Mouse (Mus musculus) leukemia stem cell, adult 10-12 weeks (primary cell): ENCODE measurements around the gene Gm13306. TPM values are rescaled to one million over a fixed set of nuclear protein-coding genes. Genes with fewer than 3 reads are reported as not detected.

Experiments
- polyA plus RNA-seq: library from polyadenylated mRNA; stranded (reverse); fragments of >175 nt; gene quantifications from 2 replicates; pipeline ENCODE4 v1.2.3, GENCODE M21; 2012; ENCODE audit warnings: low replicate concordance

Gene Gm13306
- polyA plus RNA-seq: not detected in 2 replicates

DNA sequence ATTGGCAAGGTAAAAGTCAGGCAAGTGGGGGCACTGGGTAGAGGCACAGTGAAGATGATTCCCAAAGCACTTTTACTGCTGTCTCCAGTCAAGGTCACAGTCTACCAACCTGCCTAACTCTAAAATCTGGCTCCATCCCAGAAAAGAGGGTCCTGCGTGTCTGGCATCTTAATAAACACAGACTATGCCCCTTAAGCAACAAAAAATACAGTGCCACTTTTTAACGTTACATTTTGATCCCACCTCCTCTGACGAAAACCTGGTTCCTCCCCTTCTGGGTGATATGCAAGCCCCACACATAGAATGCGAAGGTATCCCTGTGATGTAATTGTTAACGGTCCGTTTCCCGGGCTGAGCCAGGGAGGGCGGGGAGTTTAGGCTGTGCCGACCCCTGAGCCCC lies at the start of gene Gm13306:
Gene Gm13306 (plus strand): TSS at position 301 of the 400 bp plus-strand sequence.

DNA sequence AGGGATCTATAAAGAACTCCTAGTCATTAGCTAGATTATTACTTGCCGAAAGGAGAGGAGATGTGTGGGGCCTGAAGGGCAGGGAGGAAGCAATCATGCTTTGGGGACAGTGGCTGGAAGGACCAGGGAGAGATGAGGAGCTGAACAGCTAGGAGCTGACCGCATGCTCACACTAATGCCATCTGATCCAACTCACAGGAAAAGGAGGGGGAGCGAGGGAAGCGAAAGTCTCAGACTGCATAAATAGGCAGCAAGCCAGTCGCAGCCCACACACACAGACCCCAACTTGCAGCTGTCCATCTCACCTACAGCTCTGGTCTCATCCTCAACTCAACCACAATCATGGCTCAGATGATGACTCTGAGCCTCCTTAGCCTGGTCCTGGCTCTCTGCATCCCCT lies 38.7 kb upstream of the Gm13306 start, which contains the start of gene Gm13304:
Gene Gm13304 (plus strand): TSS at position 301 of the 400 bp plus-strand sequence.

GRCm38 (mm10) chr4:42168503-42168902 lies 15.3 kb downstream of the Gm13306 start, which contains the start of gene Gm13305:
Gene Gm13305 (minus strand): TSS chr4:42168603.

Other genes starting within 250 kb of the Gm13306 start
- gene Gm21541, start 249.8 kb upstream of the Gm13306 start, polyA plus RNA-seq: not detected in 2 replicates
- gene Gm20878, start 211.9 kb upstream of the Gm13306 start, polyA plus RNA-seq: 4.4 and 8.5 TPM in 2 replicates
- gene Fam205a4, start 187.4 kb upstream of the Gm13306 start, polyA plus RNA-seq: not detected in 2 replicates
- not detected in 2 replicates for gene Gm21093, start 118.7 kb upstream of the Gm13306 start, polyA plus RNA-seq
- gene Gm3893, start 62.2 kb upstream of the Gm13306 start, polyA plus RNA-seq: not detected in 2 replicates
- gene Gm13304, start 38.6 kb upstream of the Gm13306 start, polyA plus RNA-seq: not detected in 2 replicates
- 0.09 TPM in 1 of 2 replicates, not detected in the other for gene Gm13305, start 15.2 kb downstream of the Gm13306 start, polyA plus RNA-seq
- gene Gm10600, start 87.2 kb downstream of the Gm13306 start, polyA plus RNA-seq: not detected in 2 replicates
- not detected in 2 replicates for gene Ccl21b, start 102.3 kb downstream of the Gm13306 start, polyA plus RNA-seq
- gene Gm21953, start 140.8 kb downstream of the Gm13306 start, polyA plus RNA-seq: not detected in 2 replicates
- gene Fam205a3, start 164.9 kb downstream of the Gm13306 start, polyA plus RNA-seq: not detected in 2 replicates